Mouse (Mus musculus): Measurements from ENCODE around the gene Gorasp1. TPM values are rescaled to one million over a fixed set of nuclear protein-coding genes. Genes with fewer than 3 reads are reported as not detected.

The Gorasp1 gene
- polyA plus RNA-seq, 2 experiments: 28.1 to 32.4 TPM

GRCm38 (mm10) chr9:119887144-119887901 lies 50.0 kb downstream of the Gorasp1 start:
- DNase-seq (ENCODE audit: low spot score): no peak
- WGBS: 69% methylated on average over 4 of the region's 4 CpGs
- Histone ChIP-seq H3K9ac (ENCODE audit: low read depth, low read length, severe bottlenecking) (no peak overlapping the region), H3K27ac (replicated peaks; ENCODE audit: low read depth, low read length) (no peak overlapping the region), H3K9me3 (ENCODE audit: control insufficient read depth, low read length) (no peaks in the 10 kb centered on the region), H3K4me2 (replicated peaks; ENCODE audit: low read depth, low read length, severe bottlenecking) (no peak overlapping the region), H3K27me3 (ENCODE audit: control insufficient read depth, insufficient read depth, low read length) (no peaks in the 10 kb centered on the region), H3K4me1 (ENCODE audit: control insufficient read depth, insufficient read depth, low read length) (no peaks in the 10 kb centered on the region), H3K36me3 (ENCODE audit: control insufficient read depth, insufficient read depth, low read length) (no peaks in the 10 kb centered on the region), H3K4me3 (replicated peaks; ENCODE audit: low read length) (no peak overlapping the region)
- TF ChIP-seq POLR2A (IDR thresholded peaks at IDR 0.05; ENCODE audit: borderline replicate concordance, extremely low read depth, insufficient read depth, insufficient read length): no peak
- ATAC-seq (ENCODE audit: low FRiP score, low read depth): no peak

Other genes with a start within 250 kb of the Gorasp1 start
- gene Scn10a, start 218.2 kb downstream of the Gorasp1 start, polyA plus RNA-seq (2012; rRNA removed): 0.10 TPM in 2 replicates
- not detected in 2 replicates for gene Scn10a, start 218.2 kb downstream of the Gorasp1 start, polyA plus RNA-seq (2014; fragmentation: Nextera tagmentation; extraction: Ambion mirVana)
- gene Scn11a, start 112.1 kb downstream of the Gorasp1 start, polyA plus RNA-seq (2012; rRNA removed): 0.06 and 0.08 TPM in 2 replicates
- 0.08 and 0.10 TPM in 2 replicates for gene Scn11a, start 112.1 kb downstream of the Gorasp1 start, polyA plus RNA-seq (2014; fragmentation: Nextera tagmentation; extraction: Ambion mirVana)
- 62.9 and 68.7 TPM in 2 replicates for gene Wdr48, start 42.7 kb downstream of the Gorasp1 start, polyA plus RNA-seq (2012; rRNA removed)
- 50.5 and 55.6 TPM in 2 replicates for gene Wdr48, start 42.7 kb downstream of the Gorasp1 start, polyA plus RNA-seq (2014; fragmentation: Nextera tagmentation; extraction: Ambion mirVana)
- gene Ttc21a, start within 50 bp of the Gorasp1 start, polyA plus RNA-seq (2012; rRNA removed): 0.34 and 0.35 TPM in 2 replicates
- gene Ttc21a, start within 50 bp of the Gorasp1 start, polyA plus RNA-seq (2014; fragmentation: Nextera tagmentation; extraction: Ambion mirVana): 0.10 and 0.21 TPM in 2 replicates
- 12.8 and 28.4 TPM in 2 replicates for gene Csrnp1, start 47.1 kb upstream of the Gorasp1 start, polyA plus RNA-seq (2012; rRNA removed)
- gene Csrnp1, start 47.1 kb upstream of the Gorasp1 start, polyA plus RNA-seq (2014; fragmentation: Nextera tagmentation; extraction: Ambion mirVana): 2.1 and 2.8 TPM in 2 replicates
- 1.4 TPM in 2 replicates for gene Xirp1, start 86.0 kb upstream of the Gorasp1 start, polyA plus RNA-seq (2012; rRNA removed)
- 1.4 and 2.2 TPM in 2 replicates for gene Xirp1, start 86.0 kb upstream of the Gorasp1 start, polyA plus RNA-seq (2014; fragmentation: Nextera tagmentation; extraction: Ambion mirVana)
- 11.0 and 12.3 TPM in 2 replicates for gene Cx3cr1, start 132.3 kb upstream of the Gorasp1 start, polyA plus RNA-seq (2012; rRNA removed)
- gene Cx3cr1, start 132.3 kb upstream of the Gorasp1 start, polyA plus RNA-seq (2014; fragmentation: Nextera tagmentation; extraction: Ambion mirVana): 10.1 and 12.5 TPM in 2 replicates
- gene Ccr8, start 154.5 kb upstream of the Gorasp1 start, polyA plus RNA-seq (2012; rRNA removed): 1.6 and 2.4 TPM in 2 replicates
- gene Ccr8, start 154.5 kb upstream of the Gorasp1 start, polyA plus RNA-seq (2014; fragmentation: Nextera tagmentation; extraction: Ambion mirVana): 3.4 and 4.0 TPM in 2 replicates
- gene Slc25a38, start 172.8 kb upstream of the Gorasp1 start, polyA plus RNA-seq (2012; rRNA removed): 31.9 and 34.9 TPM in 2 replicates
- gene Slc25a38, start 172.8 kb upstream of the Gorasp1 start, polyA plus RNA-seq (2014; fragmentation: Nextera tagmentation; extraction: Ambion mirVana): 25.7 and 26.0 TPM in 2 replicates
- gene Rpsa, start 190.1 kb upstream of the Gorasp1 start, polyA plus RNA-seq (2012; rRNA removed): 2,717 and 3,331 TPM in 2 replicates
- gene Rpsa, start 190.1 kb upstream of the Gorasp1 start, polyA plus RNA-seq (2014; fragmentation: Nextera tagmentation; extraction: Ambion mirVana): 2,066 and 2,128 TPM in 2 replicates
- gene Mobp, start 212.1 kb upstream of the Gorasp1 start, polyA plus RNA-seq (2012; rRNA removed): not detected in 2 replicates
- gene Mobp, start 212.1 kb upstream of the Gorasp1 start, polyA plus RNA-seq (2014; fragmentation: Nextera tagmentation; extraction: Ambion mirVana): not detected in 2 replicates